Mouse (Mus musculus) left cerebral cortex, adult 2 months (tissue): ENCODE measurements at regions not wholly inside any gene's neighbourhood (a gene's known extent, or its start where the extent isn't known, plus 50 kb on each side); places are given as distances from the start of the nearest gene placed in this dataset.

Experiments
- DNase-seq, 2 experiments: peaks; one replicate each; pipeline ENCODE4 v3.0.0; 2021 to 2022; ENCODE audit warnings: low spot score in 2 of 2, mixed read lengths in 1 of 2; ENCODE audit errors: extremely low spot score in 1 of 2
- H3K27ac ChIP-seq: fragments of 200-600 bp; 2 replicates; pipeline ENCODE4 v1.8.1; 2022
- H3K4me3 ChIP-seq: fragments of 200-600 bp; 2 replicates; pipeline ENCODE4 v1.8.1; 2022
- CTCF ChIP-seq: fragments of 200-600 bp; IDR thresholded peaks from 2 replicates; pipeline ENCODE4 v1.8.1; 2022; ENCODE audit warnings: antibody characterized with exemption, mild to moderate bottlenecking, moderate library complexity
- intact Hi-C: fragments of 180-260 bp; cut with DNase I; formaldehyde crosslinking; loops from one replicate; pipeline ENCODE4 v1.15.1; 2025

- no peak for DNase-seq
- Histone ChIP-seq H3K27ac (no peak overlapping the region), H3K4me3 (no peak overlapping the region)
- TF ChIP-seq CTCF, result no peak
- intact Hi-C loops, result no loop called here
These were observed 119.4 kb upstream of the Acvr2a start for GRCm38 (mm10) chr2:48694509-48694908.

GRCm38 (mm10) chr2:48700886-48701285, 113.0 kb upstream of the Acvr2a start:
- Histone ChIP-seq H3K27ac (no peak overlapping the region), H3K4me3 (no peak overlapping the region)
- no peak for TF ChIP-seq CTCF
- DNase-seq, result no peak
- intact Hi-C loops, result no loop called here

- no peak for DNase-seq
- intact Hi-C loops, result no loop called here
- Histone ChIP-seq H3K4me3 (no peak overlapping the region), H3K27ac (no peak overlapping the region)
- no peak for TF ChIP-seq CTCF
These were observed 108.7 kb upstream of the Acvr2a start for GRCm38 (mm10) chr2:48705103-48705804.

GRCm38 (mm10) chr2:48705805-48706150, 108.1 kb upstream of the Acvr2a start:
- intact Hi-C loops, result no loop called here
- H3K4me3 ChIP-seq, result no peak overlapping the region
- no peak overlapping the region for H3K27ac ChIP-seq
- no peak for DNase-seq
- no peak for TF ChIP-seq CTCF

- Histone ChIP-seq H3K27ac (no peak overlapping the region), H3K4me3 (no peak overlapping the region)
- DNase-seq, result no peak
- intact Hi-C loops, result no loop called here
- no peak for TF ChIP-seq CTCF
These were observed 107.7 kb upstream of the Acvr2a start for GRCm38 (mm10) chr2:48706188-48706587.

- Histone ChIP-seq H3K27ac (no peak overlapping the region), H3K4me3 (no peak overlapping the region)
- TF ChIP-seq CTCF, result no peak
- intact Hi-C loops, result no loop called here
- no peak for DNase-seq
These were observed 97.7 kb upstream of the Acvr2a start for GRCm38 (mm10) chr2:48716206-48716605.

- intact Hi-C loops, result no loop called here
- DNase-seq, result no peak
- Histone ChIP-seq H3K27ac (no peak overlapping the region), H3K4me3 (no peak overlapping the region)
- TF ChIP-seq CTCF, result no peak
These were observed 96.1 kb upstream of the Acvr2a start for GRCm38 (mm10) chr2:48717770-48718169.

GRCm38 (mm10) chr2:48718261-48718660, 95.6 kb upstream of the Acvr2a start:
- TF ChIP-seq CTCF, result no peak
- intact Hi-C loops, result no loop called here
- no peak for DNase-seq
- Histone ChIP-seq H3K27ac (no peak overlapping the region), H3K4me3 (no peak overlapping the region)

- peak; percentile 11 to 20 for DNase-seq
- Histone ChIP-seq H3K4me3 (peak overlapping the region; percentile 11; the same call in 1 of the 2 replicates), H3K27ac (no peak overlapping the region)
- no peak for TF ChIP-seq CTCF
- intact Hi-C loops, result loop anchor here (10.0 kb wide), 1 partner anchor 134 kb away; no protein-coding TSS in a partner anchor
These were observed 83.1 kb upstream of the Acvr2a start for GRCm38 (mm10) chr2:48730780-48731179.

GRCm38 (mm10) chr2:48733936-48734335, 80.0 kb upstream of the Acvr2a start:
- DNase-seq, result no peak
- TF ChIP-seq CTCF, result no peak
- Histone ChIP-seq H3K27ac (no peak overlapping the region), H3K4me3 (no peak overlapping the region)
- intact Hi-C loops, result loop anchor here (10.0 kb wide), 1 partner anchor 131 kb away; no protein-coding TSS in a partner anchor

- intact Hi-C loops, result loop anchor here (10.0 kb wide), 1 partner anchor 130 kb away; no protein-coding TSS in a partner anchor
- Histone ChIP-seq H3K4me3 (no peak overlapping the region), H3K27ac (no peak overlapping the region)
- TF ChIP-seq CTCF, result no peak
- no peak for DNase-seq
These were observed 79.4 kb upstream of the Acvr2a start for GRCm38 (mm10) chr2:48734521-48734920.

- TF ChIP-seq CTCF, result no peak
- no peak overlapping the region for H3K27ac ChIP-seq
- DNase-seq, result no peak
- intact Hi-C loops, result loop anchor here (10.0 kb wide), 1 partner anchor 128 kb away; no protein-coding TSS in a partner anchor
- H3K4me3 ChIP-seq, result no peak overlapping the region
These were observed 77.6 kb upstream of the Acvr2a start for GRCm38 (mm10) chr2:48736312-48736711.
